Mouse (Mus musculus) stomach, postnatal 0 days (tissue): ENCODE results near the gene Myog.

ENCODE experiments used
- CTCF ChIP-seq: IDR thresholded peaks from 2 replicates; pipeline ENCODE4 v1.5.1; 2016; ENCODE audit warnings: antibody characterized with exemption, low read depth, mild to moderate bottlenecking, moderate library complexity
- EP300 ChIP-seq: optimal IDR thresholded peaks from 2 replicates; pipeline ENCODE3; 2016; ENCODE audit warnings: antibody characterized with exemption

- TF ChIP-seq EP300, result no peak
- peak; percentile 99 for TF ChIP-seq CTCF
Measured at GRCm38 (mm10) chr1:134331879-134332635, 42.3 kb downstream of the Myog start.
